Mouse (Mus musculus) heart, embryonic 15.5 days (tissue): ENCODE data around the gene Paxip1. TPM values are rescaled to one million over a fixed set of nuclear protein-coding genes. Genes with fewer than 3 reads are reported as not detected.

Experiments
- ATAC-seq: fragments of 200-750 bp; cut with Nextera tagmentation; replicated peaks from 2 replicates; pipeline ENCODE4 v1.8.0; 2017; ENCODE audit warnings: low read depth, moderate TSS enrichment; ENCODE audit not compliant: insufficient number of reproducible peaks, insufficient read depth, low FRiP score
- H3K27ac ChIP-seq: fragments of 300-500 bp; sonication (generic); 2 replicates; pipeline ENCODE4 v1.5.1; 2015; ENCODE audit warnings: mild to moderate bottlenecking, inconsistent platforms
- H3K27me3 ChIP-seq: fragments of 300-500 bp; sonication (generic); 2 replicates; pipeline ENCODE4 v1.6.1; 2015; ENCODE audit warnings: inconsistent platforms
- H3K36me3 ChIP-seq: fragments of 300-500 bp; sonication (generic); 2 replicates; pipeline ENCODE4 v1.6.1; 2015; ENCODE audit warnings: mild to moderate bottlenecking, inconsistent platforms
- H3K4me1 ChIP-seq: fragments of 300-500 bp; sonication (generic); replicated peaks from 2 replicates; pipeline ENCODE4 v1.6.1; 2015; ENCODE audit warnings: inconsistent platforms
- H3K4me2 ChIP-seq: fragments of 300-500 bp; sonication (generic); 2 replicates; pipeline ENCODE4 v1.6.1; 2015; ENCODE audit warnings: inconsistent platforms, mild to moderate bottlenecking, moderate library complexity
- H3K4me3 ChIP-seq: fragments of 300-500 bp; sonication (generic); 2 replicates; pipeline ENCODE4 v1.5.1; 2015; ENCODE audit warnings: mild to moderate bottlenecking, inconsistent platforms
- H3K9ac ChIP-seq: fragments of 300-500 bp; sonication (generic); 2 replicates; pipeline ENCODE4 v1.6.1; 2015; ENCODE audit warnings: mild to moderate bottlenecking, inconsistent platforms
- H3K9me3 ChIP-seq: fragments of 300-500 bp; sonication (generic); replicated peaks from 2 replicates; pipeline ENCODE4 v1.6.1; 2016; ENCODE audit warnings: inconsistent platforms
- WGBS: fragments of 180-500 bp; shearing (Covaris S2); methylation state at CpG from one replicate; pipeline ENCODE4 v1.1.7; 2015; ENCODE audit warnings: mixed read lengths; 5-methylcytosine and 5-hydroxymethylcytosine counted together
- polyA plus RNA-seq: library from polyadenylated mRNA; unstranded; fragments of >200 nt; fragmentation: Nextera tagmentation; extraction: Ambion mirVana; gene quantifications from 2 replicates; pipeline ENCODE4 v1.2.1, GENCODE M21; 2015

Paxip1 gene
- polyA plus RNA-seq, 1 experiment from 2014 or later = 13.3 TPM

DNA sequence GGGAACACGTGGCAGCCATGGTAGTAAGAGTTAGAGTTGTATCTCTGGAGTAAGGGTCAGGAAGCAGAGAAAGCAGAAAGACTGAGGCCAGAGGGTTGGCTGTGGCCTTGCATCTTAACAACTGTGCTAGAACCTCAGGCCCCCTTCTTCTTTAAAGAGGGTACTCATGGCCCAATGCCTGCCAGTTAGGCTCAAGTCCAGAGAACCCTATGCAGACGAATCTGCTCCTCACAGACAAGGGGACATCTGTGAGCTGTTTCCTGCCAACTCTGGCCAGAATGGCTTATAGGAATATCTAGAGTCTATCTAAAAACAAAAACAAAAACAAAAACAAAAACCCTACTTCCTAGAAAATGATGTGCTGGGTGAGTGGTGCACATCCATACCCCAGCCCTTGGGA is 72.2 kb downstream of the Paxip1 start:
- H3K4me2 ChIP-seq = no peak overlapping the region
- H3K27me3 ChIP-seq = no peaks in the 10 kb centered on the region
- WGBS = 53% methylated on average over 2 of the region's 2 CpGs
- no peak overlapping the region for H3K9ac ChIP-seq
- no peaks in the 10 kb centered on the region for H3K4me1 ChIP-seq
- no peak overlapping the region for H3K27ac ChIP-seq
- H3K4me3 ChIP-seq = no peak overlapping the region
- no peak for ATAC-seq
- H3K36me3 ChIP-seq = no peaks in the 10 kb centered on the region
- H3K9me3 ChIP-seq = no peaks in the 10 kb centered on the region

GRCm38 (mm10) chr5:27717301-27717700 is 74.2 kb downstream of the Paxip1 start:
- ATAC-seq = no peak
- no peak overlapping the region for H3K9ac ChIP-seq
- no peak overlapping the region for H3K4me2 ChIP-seq
- no peak overlapping the region for H3K4me3 ChIP-seq
- no peaks in the 10 kb centered on the region for H3K4me1 ChIP-seq
- H3K36me3 ChIP-seq = no peaks in the 10 kb centered on the region
- no peak overlapping the region for H3K27ac ChIP-seq
- no peaks in the 10 kb centered on the region for H3K9me3 ChIP-seq
- no peaks in the 10 kb centered on the region for H3K27me3 ChIP-seq

DNA sequence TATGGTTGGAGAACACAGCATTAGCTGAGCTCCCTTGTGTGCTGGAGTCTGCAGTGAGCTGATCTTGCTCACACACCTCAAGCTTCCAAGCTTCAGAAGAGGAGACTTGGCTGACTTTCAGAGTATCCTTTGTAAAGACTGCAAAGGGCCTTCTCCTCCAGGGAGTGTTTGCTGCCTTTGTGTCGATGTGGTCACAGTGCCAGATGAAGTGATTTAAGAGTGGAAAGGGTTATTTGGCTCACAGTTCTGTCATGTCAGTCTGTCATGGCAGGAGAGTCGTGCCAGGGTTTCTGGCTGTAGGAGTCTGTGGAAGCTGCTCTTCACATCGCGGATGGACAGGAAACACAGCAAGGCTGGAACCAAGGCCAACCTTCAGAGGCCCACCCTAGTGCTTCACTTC is 75.5 kb downstream of the Paxip1 start:
- H3K36me3 ChIP-seq = no peaks in the 10 kb centered on the region
- H3K27ac ChIP-seq = no peak overlapping the region
- H3K27me3 ChIP-seq = no peaks in the 10 kb centered on the region
- H3K9me3 ChIP-seq = no peaks in the 10 kb centered on the region
- H3K4me2 ChIP-seq = no peak overlapping the region
- H3K9ac ChIP-seq = no peak overlapping the region
- no peaks in the 10 kb centered on the region for H3K4me1 ChIP-seq
- 85% methylated on average over 4 of the region's 4 CpGs for WGBS
- ATAC-seq = no peak
- H3K4me3 ChIP-seq = no peak overlapping the region

DNA sequence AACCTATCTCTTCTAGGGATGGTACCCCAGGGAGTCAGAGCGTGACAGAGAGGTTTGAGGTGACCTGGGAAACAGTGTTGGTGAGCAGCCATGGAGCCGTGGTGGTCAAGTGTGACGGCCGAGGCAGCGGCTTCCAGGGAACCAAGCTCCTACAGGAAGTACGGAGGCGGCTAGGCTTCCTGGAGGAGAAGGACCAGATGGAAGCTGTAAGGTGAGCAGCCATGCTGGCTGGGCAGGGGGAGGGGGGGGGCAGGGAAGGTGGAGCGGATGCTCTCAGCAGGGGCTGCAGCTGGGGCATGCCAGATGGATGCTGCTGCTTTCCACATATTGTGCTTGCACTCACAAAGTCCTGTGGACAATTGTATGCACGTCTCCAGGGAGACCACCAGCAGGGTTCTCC is 77.1 kb downstream of the Paxip1 start:
- H3K36me3 ChIP-seq = no peaks in the 10 kb centered on the region
- WGBS = 66% methylated on average over 9 of the region's 9 CpGs
- no peaks in the 10 kb centered on the region for H3K4me1 ChIP-seq
- no peak overlapping the region for H3K27ac ChIP-seq
- no peak for ATAC-seq
- H3K4me2 ChIP-seq = no peak overlapping the region
- no peak overlapping the region for H3K4me3 ChIP-seq
- H3K9ac ChIP-seq = no peak overlapping the region
- no peaks in the 10 kb centered on the region for H3K9me3 ChIP-seq
- H3K27me3 ChIP-seq = no peaks in the 10 kb centered on the region

DNA sequence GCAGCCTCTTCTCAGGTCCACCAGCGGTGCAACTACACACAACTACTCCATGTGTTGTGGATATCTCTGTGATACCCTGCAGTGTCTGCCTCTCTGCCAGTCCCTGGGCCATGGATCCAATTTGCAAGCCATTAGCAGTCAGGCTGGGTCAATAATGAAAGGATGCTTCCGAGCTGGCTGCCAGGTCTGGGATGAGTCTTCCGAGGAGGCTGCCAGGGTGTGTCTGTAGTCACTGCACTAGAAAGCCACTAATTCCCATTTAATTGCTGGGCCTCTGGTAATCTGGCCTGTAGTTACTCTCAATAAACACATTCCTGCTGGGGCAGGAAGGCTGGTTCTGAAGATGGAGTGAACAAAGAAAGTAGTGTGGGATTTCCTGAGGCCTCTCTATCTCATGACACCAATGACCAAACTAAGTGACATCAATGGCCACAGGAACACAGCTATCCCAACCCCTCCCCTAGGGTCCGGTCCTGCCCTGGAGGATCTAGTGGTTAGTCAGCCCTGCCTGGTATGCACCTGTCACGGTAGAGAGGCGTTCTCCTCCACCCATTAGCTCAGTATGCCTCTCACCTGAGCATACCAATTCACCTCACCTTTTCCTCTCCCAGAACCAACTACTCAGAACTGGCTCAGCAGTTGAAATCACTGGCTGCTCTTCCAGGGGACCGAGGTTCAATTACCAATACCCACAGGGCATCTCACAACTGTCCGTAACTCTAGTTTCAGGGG is 79.9 kb downstream of the Paxip1 start:
- 65% methylated on average over 8 of the region's 8 CpGs for WGBS
- no peaks in the 10 kb centered on the region for H3K27me3 ChIP-seq
- H3K4me2 ChIP-seq = no peak overlapping the region
- peaks cover 10% of the 10 kb centered on the region for H3K4me1 ChIP-seq
- no peak overlapping the region for H3K9ac ChIP-seq
- no peak for ATAC-seq
- H3K36me3 ChIP-seq = no peaks in the 10 kb centered on the region
- H3K27ac ChIP-seq = no peak overlapping the region
- no peaks in the 10 kb centered on the region for H3K9me3 ChIP-seq
- no peak overlapping the region for H3K4me3 ChIP-seq

DNA sequence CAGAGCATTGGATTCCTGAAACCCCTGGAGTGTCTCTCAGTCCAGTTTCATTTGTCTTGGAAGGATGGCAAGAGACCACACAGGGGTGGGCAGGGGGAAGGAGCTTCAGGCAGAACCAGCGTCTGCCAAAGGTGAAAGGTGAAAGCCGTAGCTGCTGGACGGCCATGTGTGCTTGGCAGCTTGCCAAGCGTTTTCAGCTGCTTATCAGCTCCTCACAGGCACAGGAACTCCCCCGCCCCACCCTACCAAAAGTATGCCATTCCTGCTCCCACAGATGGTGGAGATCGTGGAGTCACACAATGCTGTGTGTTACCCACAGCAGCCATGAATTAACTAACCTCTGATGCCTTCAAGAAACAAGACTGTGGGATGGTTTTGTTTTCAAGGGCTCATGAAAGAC is 83.3 kb downstream of the Paxip1 start:
- ATAC-seq = peak; percentile 32
- H3K4me1 ChIP-seq = peaks cover 10% of the 10 kb centered on the region
- H3K4me3 ChIP-seq = no peak overlapping the region
- no peaks in the 10 kb centered on the region for H3K36me3 ChIP-seq
- peak overlapping the region; percentile 16; the same call in 1 of the 2 replicates for H3K4me2 ChIP-seq
- H3K27ac ChIP-seq = no peak overlapping the region
- H3K9ac ChIP-seq = no peak overlapping the region
- H3K9me3 ChIP-seq = no peaks in the 10 kb centered on the region
- 5% methylated on average over 6 of the region's 6 CpGs for WGBS
- H3K27me3 ChIP-seq = no peaks in the 10 kb centered on the region

GRCm38 (mm10) chr5:27707283-27707682 is 84.2 kb downstream of the Paxip1 start:
- peaks cover 10% of the 10 kb centered on the region for H3K4me1 ChIP-seq
- no peak for ATAC-seq
- no peak overlapping the region for H3K27ac ChIP-seq
- no peak overlapping the region for H3K9ac ChIP-seq
- no peaks in the 10 kb centered on the region for H3K36me3 ChIP-seq
- H3K27me3 ChIP-seq = no peaks in the 10 kb centered on the region
- H3K4me3 ChIP-seq = no peak overlapping the region
- no peaks in the 10 kb centered on the region for H3K9me3 ChIP-seq
- H3K4me2 ChIP-seq = no peak overlapping the region

DNA sequence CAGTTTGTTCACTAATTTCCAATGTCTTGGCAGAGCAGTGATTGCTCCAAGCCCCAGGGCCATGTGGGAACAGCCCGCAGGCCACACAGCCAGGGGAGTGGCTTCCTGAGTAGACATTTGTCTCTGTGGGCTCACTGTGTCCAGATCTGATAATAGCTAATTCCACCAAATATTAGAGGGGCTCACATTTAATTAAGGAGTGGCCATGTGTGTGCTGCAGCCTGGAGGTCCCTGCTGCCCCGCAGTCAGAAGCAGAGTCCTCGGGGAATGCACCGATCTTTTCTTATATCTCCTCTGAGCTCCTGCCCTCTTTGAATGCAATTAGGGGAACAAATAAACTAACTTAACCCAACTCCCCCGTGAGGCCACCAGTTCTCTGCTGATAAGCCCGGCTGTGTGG is 84.9 kb downstream of the Paxip1 start:
- Histone ChIP-seq H3K36me3 (no peaks in the 10 kb centered on the region), H3K9me3 (no peaks in the 10 kb centered on the region), H3K27ac (no peak overlapping the region), H3K4me2 (no peak overlapping the region), H3K4me1 (peaks cover 10% of the 10 kb centered on the region), H3K9ac (no peak overlapping the region), H3K27me3 (no peaks in the 10 kb centered on the region), H3K4me3 (no peak overlapping the region)
- ATAC-seq = no peak; the same call in 1 of the 2 replicates
- WGBS = 59% methylated on average over 6 of the region's 6 CpGs

DNA sequence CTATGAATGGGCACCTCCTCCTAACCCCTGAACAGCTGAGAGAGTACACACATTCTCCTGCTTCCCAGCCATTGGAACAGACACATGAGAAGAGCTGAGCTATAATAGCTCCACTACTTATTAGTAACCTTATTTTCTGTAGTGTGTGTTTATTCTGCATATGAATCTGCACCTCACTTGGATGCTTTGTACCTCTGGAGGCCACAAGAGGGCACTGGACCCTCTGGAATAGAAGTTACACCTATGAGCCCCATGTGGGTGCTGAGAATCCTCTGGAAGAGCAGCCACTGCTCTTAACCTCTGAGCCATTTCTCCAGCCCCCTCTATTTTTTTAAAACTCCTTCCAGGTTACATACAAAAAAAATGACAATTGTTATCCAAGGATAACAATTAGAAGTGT is 86.5 kb downstream of the Paxip1 start:
- no peak for ATAC-seq
- Histone ChIP-seq H3K4me3 (no peak overlapping the region), H3K36me3 (no peaks in the 10 kb centered on the region), H3K4me1 (peaks cover 10% of the 10 kb centered on the region), H3K9ac (no peak overlapping the region), H3K9me3 (no peaks in the 10 kb centered on the region), H3K27me3 (no peaks in the 10 kb centered on the region), H3K4me2 (no peak overlapping the region), H3K27ac (no peak overlapping the region)

- 82% methylated on average over 6 of the region's 6 CpGs for WGBS
- Histone ChIP-seq H3K27ac (no peak overlapping the region), H3K9me3 (no peaks in the 10 kb centered on the region), H3K9ac (no peak overlapping the region), H3K4me1 (no peaks in the 10 kb centered on the region), H3K27me3 (no peaks in the 10 kb centered on the region), H3K36me3 (no peaks in the 10 kb centered on the region), H3K4me2 (no peak overlapping the region), H3K4me3 (no peak overlapping the region)
- ATAC-seq = no peak
These were observed 89.0 kb downstream of the Paxip1 start for GRCm38 (mm10) chr5:27702482-27702881.
